Mouse (Mus musculus) retina, postnatal 7 days (tissue): ENCODE results near the gene Shroom2.
A peak's percentile ranks its signal among the peaks of the same experiment; 100 is the strongest.

ENCODE experiments used
- DNase-seq: peaks from one replicate; pipeline ENCODE4 v3.0.0-alpha.2; 2012; ENCODE audit warnings: low read depth, low spot score

The Shroom2 gene

DNA sequence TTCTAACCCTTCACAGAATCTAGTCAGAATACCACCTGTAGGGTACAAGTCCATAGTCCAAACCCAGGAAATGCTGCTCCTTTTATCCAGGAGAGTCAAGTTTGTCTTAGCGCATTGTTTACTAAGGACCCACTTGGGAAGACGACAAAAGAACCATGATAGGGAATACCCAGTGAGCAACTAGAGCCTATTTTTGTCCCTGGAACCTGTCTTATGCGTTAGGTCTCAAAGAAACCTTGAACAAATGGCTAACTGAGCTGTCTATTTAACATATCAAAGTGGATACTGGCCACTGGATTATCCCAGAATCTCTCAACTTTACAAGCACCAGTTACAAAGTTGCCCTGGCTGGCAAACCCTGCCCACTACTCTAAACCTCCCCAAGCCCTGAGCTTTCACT, 67.6 kb downstream of the Shroom2 start:
- DNase-seq: no peak

DNA sequence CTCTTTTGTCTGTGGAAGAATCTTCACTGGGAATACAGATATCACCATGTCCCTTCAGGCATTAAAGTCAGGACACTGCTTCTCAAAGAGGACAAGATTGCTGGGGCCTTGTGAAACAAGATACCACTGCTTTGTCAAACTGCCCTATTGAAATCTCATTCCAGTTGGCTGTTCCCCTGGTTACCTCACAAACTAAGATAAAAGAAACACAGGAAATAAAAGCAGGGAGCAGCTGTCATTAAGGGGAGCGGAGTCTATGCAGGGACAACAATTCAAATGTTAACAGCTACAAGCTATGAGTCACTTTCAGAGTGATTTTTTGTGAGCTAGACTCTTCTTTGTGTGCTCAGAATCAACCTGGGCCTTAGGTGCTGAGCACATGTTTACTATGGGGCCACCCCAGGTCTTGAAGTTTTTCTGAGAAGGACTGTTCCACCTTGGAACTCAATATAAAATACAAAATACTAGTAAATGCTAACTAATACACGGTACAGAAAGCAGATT, 78.4 kb downstream of the Shroom2 start:
- no peak for DNase-seq

DNA sequence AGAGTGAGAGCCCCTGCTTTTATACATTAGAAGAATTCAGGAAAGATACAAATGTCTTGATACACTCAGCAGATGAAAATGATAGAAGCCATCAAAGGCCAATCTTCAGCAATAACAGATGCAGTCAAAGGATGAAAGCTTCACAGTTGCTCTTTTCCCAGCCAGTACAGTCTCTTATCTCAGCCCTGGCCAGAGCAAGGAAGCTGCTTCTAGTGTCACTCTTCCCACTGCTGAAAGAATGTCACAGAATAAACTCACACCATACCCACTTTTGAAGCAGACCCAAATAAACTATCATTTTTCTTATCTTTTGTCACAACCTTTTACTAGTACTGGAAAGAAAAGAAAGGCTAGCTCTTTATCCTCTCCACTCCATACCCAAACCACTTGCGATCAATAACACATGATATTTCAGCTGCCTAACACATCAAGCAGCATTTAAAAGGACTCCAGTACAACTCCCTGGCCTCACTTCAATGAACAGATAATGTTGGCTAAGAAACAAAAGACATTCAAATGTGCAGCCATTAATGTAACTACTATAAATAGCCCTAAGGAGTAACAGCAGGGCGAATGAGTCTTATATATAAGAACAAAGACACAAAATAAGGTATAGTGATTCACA, 90.0 kb downstream of the Shroom2 start:
- no peak for DNase-seq

DNA sequence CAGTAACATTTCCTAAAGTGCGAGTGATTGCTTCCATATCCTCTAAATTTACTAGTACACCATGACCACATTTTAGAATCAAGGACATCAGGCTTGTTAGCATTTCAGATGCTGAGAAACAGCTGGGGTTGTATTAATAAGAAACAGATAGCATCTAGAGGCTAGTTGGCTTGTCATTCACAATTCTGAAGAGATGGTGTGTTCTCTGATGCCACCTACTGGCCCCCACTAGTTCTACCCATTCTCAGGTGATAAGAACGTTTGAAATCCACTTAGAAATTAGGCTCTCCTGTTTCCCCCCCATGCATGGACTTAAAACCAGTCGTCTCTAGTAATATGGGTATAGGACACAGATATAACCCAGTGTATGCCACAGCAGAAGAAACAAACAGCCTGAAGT, 92.9 kb downstream of the Shroom2 start:
- no peak for DNase-seq

DNA sequence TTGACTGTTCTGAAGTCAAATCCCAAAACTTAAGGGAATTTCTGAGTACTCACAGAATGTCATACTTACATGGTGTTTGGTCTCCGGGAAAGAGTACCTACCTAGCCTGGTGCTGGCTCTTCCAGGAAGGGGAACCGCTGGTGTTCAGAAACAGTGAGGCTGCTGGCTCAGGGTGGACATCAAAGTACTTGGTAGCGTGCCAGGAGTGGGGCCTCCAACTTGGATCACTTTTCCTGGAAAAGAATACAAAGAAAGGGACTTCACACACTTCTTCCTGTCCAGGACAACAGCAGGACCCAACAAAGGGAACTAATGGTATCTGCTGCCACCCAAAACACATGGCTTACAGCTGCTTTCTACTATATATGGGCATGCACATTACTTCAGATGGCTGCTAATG, 95.8 kb downstream of the Shroom2 start:
- no peak for DNase-seq

DNA sequence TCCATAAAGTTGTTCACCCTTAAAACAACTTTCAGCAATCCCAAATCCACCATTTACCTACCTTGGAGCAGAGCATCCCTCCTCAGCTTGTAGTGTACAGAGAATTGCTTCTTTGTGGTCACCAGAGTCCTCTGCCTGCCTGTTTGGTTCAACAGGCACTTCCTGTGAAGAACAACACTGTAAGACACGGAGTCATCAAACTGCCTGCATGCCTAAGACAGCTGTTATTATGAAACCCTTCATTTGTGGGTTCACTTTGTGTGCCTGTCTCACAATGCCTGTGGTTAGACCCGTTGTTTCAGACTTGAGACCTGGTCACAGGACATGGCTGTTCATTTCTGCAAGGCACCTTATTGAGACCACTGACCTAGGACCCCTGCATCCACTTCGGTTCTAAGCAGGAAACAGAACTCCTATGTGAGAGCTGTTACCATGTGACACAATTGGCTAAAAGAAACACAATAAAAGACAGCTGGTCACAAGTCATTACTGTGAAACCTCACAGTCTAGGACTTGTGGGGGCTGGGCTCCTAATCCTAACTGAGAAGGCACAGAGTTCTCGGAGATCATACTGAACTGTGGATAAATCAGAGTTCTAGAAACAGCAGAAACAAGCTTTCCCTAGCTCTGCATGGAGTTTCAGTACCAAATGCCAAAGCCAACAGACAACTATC, 111.8 kb downstream of the Shroom2 start:
- no peak for DNase-seq

DNA sequence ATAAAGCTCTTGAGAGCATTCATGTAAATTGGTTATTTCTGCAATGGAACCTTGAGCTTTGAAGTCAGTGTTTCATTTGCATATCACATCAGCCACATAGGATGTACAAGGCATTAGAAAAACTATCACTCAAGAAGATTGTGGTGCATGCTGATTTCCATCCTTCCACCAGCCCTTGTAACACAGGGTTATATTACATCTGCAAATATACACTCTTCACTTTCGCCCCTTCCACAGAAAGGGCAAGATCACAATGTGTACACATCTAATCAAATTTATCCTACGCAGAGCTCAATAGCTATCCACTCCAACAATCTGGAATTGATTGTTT, 112.7 kb downstream of the Shroom2 start:
- DNase-seq: no peak

DNA sequence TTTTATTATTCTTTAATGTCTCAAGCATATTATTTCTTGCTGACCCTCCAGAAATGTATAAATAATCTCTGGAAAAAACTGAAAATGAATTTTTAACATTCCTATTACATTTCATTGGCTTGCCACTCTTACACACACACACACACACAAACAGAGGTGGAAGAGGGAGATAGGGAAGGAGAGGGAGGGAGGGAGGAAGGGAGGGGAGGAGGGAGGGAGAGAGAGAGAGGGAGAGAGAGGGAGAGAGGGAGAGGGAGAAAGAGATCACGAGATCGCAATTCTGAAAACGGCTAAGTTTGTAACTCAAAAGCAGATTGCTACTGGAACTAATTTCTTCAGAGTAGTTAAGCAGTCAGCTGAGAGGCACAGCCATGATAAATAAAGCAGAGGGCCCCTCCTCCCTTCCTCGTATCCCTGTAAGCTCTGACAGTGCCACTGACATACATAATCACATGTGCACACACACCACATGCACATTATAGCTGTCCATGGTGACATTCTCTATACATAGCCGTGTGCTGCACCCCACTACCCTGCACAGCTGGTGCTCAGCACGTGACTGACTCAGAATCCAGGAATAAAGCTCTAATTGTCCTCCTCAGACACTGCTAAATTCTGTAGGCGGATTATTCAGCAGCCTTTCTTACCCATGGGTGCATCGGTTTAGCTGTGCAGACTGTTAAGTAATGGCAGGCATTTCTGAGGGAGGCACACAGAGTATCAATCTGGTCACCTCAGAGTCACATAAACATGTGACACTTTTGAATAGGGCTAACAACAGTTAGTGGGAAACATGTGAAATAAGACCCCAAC, 113.3 kb downstream of the Shroom2 start:
- DNase-seq: no peak

DNA sequence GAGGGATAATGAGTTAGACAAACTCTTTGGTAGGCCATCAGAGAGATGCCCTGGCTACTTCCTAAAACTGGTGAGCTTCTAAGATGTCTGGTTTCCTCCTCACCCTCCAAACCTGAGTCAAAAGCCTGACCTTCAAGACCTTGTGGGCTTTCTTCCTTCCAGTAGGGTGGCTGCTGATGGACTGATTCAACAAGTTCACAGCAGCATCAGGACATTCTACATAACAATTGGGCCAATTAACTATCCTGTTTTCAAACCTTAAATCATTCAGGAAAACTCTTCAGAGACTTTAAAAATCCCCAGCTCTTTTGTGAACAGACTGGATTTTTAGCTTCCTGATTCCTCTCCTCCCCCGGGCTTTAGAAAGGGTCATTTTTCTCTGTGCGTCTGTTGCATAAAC, 116.6 kb downstream of the Shroom2 start:
- no peak for DNase-seq

DNA sequence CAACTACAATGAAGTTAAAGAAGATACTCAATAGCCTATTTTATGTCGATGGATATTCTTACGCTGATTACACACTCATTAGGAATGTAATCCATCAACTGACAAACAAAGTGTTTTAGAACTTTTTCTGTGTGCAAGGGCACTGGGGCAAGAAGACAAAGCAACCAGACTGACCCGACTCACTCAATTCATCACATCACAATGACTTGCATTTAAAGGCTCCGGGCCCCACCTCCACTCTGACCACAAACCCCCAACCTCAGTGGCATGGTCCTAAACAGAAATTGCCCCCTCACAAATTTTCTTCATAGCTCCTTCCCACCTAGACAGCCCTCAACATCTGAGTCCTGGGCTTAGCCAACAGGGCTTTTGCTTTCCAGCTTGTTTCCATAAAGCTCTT, 124.4 kb downstream of the Shroom2 start:
- DNase-seq: no peak

DNA sequence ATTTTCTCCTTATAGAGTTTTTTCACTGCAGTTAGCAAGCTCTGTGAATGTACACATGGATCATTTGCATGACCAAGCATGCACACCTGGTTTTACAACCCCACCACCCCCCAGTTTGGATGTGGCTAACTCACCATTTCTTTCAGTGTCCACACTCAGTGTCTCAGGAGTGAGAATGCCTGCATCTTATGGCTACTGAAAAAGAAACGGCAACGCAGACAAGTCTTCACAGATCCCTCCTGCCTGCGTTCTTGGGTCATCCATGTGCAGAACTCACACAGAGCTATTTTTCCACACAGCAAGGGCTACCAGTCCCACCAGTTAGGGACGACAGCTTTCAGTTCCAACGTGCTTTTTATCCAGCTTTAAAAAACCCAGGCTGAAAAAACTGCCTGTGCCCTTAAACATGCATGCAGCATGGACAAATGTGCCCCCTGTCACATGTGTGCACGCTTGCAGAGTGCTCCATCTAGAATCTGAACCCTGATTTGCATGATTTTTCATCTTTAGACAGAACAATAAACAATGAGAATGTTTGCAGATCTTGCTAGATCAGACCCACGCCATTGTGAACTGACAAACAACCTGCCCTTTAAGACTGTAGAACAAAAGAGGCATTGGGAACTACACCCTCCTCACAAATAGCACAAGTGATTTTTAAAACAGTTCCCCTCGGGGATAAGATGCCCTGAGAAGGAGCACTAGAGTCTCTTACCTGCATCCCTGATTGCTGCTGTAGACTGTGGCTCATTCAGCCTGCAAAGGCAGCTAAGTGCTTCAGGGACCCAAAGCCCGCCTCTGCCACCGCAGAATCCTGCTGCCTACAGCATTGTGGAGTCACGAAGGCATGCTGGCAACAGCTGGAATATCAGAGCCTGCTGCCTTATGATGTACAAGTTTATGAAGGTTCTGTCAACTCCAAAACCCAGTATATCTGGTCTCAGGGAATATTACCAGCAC, 125.3 kb downstream of the Shroom2 start:
- DNase-seq: no peak

DNA sequence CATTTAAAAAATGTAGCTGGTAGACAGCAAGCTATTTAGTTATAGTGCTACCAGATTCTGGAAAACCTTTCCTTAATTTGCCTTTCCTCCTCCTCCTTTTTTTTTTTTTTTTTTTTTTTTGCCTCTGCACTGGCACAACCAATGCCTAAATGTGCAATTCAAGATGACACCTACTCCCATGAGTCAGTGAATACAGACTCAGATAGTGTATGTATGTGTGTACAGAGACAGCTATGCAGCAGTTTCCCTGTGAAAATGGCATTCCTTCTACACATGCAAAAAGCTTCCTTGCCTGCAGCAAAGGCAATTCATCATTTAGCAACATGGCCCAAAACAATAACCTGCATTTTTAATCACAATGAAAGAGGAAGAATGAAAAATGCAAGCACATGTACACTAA, 126.1 kb downstream of the Shroom2 start:
- no peak for DNase-seq

DNA sequence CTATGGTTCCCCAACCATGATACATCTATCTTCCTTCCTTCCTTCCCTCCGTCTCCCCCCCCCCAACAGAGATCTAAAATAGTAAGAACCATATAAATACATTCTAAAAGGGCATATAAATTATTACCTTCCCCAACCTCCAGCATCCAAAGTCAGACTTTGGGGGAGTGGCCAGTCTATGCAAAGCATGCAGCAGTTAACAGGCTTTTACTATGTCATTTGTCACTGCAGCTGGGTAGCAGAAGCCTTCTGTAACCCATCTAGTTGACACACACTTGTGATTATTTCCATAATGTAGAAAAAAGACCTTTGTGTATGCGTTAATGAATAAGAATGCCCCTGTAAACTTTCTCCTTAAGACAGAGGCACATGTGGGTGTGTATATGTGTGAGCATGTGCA, 126.6 kb downstream of the Shroom2 start:
- no peak for DNase-seq

DNA sequence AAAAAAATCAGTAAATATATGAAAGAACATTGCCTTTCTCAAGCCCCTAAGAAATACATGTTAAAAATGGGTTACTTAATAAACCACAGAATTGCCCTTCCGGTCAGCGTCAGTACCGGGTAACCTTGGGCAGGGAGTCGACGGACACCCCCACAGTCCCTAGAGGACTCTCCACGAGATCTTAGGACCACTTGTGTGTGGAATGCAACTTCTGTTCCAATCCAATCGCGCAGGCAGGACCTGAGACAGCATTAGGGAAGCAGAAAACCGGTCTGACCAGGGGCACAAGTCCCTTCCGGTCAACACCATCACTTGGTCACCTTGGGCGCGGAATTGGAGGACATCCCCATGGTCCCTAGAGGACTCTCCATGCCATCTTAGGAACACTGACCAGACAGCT, 133.9 kb downstream of the Shroom2 start:
- DNase-seq: no peak

DNA sequence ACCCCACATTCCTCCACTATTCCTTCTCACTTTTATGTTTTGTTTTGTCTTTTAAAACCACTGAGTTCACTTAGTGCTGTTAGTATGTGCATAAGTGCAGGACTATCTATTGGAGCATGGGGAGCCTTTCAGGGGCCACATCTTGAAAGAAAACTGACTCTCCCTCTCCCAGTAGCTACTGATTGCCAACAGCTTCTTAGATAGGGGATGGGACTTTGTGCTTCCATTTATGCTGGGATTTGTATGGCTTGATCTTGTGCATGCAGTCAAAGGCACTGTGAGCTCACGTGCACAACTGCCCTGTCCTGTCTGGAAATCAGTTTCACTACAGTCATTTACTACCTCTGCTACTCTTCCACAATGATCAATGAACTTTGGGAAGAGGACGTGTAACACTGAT, 147.9 kb downstream of the Shroom2 start:
- DNase-seq: no peak

DNA sequence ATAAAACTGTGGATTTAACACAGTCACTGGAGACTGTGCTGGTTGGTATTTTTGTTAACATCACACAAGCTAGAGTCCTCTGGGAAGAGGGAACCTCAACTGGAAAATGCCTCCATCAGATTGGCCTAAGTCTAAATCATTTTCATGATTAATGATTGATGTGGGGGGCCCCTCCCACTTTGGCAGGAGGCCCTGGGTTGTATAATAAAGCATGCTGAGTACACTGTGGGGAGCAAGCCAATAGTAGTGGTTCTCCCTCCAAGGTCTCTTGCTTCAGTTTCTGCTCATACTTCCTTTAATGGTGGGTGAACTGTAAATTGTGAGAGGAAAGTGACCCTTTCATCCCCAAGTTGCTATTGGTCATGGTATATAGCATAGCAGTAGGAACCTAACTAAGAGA, 148.3 kb downstream of the Shroom2 start:
- no peak for DNase-seq

DNA sequence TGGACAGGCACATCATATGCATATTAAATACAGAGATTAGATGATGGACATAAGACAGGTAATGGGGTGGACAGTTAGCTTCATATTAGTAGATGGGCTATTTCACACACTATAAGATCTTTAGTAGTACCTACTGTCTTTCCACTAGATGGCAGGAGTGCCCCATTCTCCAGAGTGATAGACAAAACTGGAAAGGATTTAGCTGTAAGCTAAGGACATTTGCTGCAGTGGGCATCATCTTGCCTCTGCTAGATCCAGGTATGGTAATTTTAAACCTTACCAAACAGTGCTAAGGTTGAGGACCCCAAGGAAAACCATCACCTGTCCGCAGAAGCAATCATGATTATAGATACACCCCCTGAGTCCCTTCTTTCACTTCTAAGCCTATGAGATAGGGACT, 150.8 kb downstream of the Shroom2 start:
- peak; percentile 53 for DNase-seq

DNA sequence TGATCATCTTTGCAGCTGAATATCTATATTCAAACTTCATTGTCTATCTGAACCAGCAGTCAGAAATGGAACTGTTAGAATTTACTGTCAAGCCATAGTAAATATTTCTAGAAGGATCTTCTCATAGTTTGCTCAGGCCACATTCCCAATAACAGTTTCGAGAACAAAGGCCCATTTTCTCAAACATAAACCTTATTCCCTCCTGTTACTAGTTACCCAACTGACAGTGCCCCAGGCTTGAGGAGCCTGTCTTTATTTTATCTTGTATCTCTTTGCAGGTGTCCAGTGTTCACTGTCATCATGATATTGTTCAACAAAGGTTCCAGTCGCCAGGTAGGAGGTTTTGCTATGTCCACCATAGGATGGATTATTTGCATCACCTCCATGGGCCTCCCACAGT, 206.2 kb downstream of the Shroom2 start, which contains the start of gene Cldn34a:
Cldn34a (plus strand) TSS at position 301 of the 400 bp plus-strand sequence.
- no peak for DNase-seq
